Mouse (Mus musculus) mouse trophoblast stem cell (cell line): Measurements from ENCODE around the gene Hapln1.

ENCODE experiments used
- in situ Hi-C, 2 experiments: fragments of 300-500 bp; cut with MseI, MboI; formaldehyde crosslinking; loops; 2 replicates in 1 of 2; 3 replicates in 1 of 2; pipeline ENCODE4 v1.15.1; 2025

Gene Hapln1

GRCm38 (mm10) chr13:89600466-89600865 is 60.9 kb downstream of the Hapln1 start:
- in situ Hi-C loops, result no loop called here

GRCm38 (mm10) chr13:89603336-89603735 is 63.7 kb downstream of the Hapln1 start:
- in situ Hi-C loops, result no loop called here

GRCm38 (mm10) chr13:89607399-89607798 is 67.8 kb downstream of the Hapln1 start:
- in situ Hi-C loops, result no loop called here

- in situ Hi-C loops, result no loop called here
These were observed 79.5 kb downstream of the Hapln1 start for GRCm38 (mm10) chr13:89619064-89619463.

DNA sequence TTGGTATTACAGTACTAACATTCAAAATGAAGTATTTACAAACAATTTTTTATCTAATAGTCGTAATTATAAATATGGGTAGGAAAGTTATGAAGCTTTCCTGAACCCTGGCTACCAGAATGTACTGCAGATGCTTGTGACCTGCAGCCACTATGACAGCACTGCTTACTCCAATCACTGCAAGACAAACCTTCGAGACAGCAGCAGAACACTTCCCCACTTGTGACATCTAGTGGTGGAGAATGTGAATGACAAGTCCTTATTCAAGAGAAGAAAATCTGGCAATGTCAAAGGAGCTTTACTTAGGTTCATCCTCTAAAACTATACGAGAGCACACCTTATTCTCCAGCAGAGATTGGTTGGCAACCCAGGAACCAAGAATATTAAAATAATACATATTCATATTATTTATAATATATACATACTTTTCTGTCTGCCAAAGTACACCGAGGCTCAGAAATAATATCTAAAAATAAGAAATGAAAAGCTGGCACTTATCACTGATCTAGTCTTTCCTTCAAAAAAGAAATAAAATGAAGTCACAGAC is 94.6 kb downstream of the Hapln1 start:
- in situ Hi-C loops, result no loop called here

DNA sequence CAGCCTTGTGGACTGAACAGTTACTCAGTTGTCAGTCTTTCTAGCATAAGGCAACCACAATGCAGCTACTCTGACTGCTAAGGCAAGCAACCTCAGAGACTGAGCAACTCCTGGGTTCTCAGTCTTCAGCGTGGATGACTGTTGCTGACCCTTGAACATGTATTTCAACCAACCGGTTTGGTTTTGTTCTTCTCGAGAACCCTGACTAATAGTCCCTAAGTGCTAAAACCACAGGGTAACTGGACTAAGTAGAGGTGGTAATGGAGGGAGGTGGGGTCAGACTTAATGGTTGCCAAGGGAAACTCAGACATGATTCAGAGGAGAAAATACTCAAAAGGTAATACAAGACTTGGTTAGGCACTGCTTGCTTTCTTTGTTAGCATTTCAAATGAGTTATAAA is 97.4 kb downstream of the Hapln1 start:
- in situ Hi-C loops, result no loop called here

DNA sequence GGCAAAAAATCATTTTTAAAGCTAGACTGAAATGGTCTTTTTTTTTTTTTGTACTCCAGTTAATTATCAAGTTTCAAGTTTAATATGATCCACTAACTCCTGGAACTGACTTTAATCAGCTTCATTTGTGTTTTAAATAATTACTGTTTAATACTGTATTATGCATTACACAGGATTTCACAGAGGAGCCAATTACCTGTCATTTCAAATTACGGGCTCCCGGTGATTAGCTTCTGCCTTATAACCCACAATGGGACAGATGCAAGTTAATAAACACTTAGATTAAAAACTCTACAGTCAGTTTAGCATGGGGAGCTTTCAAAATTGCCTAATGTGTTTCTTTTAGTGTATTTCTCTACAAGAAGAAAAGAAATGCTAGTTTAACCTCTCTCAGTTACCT is 106.0 kb downstream of the Hapln1 start:
- in situ Hi-C loops, result no loop called here

DNA sequence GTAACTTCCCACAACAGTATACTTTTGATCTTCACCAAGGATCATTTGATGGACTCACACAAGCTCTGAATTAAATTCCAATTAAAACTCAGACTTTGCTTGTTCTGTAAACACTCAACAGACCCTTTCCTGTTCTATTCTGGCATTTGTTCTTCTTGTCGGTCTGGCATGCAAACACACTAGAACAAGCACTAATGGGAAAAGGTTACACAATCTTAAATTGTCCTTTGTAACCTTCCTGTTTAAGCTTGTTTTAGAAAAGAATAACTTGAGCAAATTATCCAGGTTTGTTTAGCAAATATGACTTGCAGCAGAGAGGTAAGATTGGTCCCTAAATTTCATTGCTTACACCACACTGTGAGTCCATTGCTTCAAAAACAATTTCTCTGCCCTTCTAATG is 113.2 kb downstream of the Hapln1 start:
- in situ Hi-C loops, result no loop called here

GRCm38 (mm10) chr13:89653279-89653678 is 113.7 kb downstream of the Hapln1 start:
- in situ Hi-C loops, result no loop called here

- in situ Hi-C loops, result no loop called here
These were observed 117.5 kb downstream of the Hapln1 start for GRCm38 (mm10) chr13:89657046-89657445.
